Mouse (Mus musculus) cerebellum, adult 18-20 months (tissue): Measurements from ENCODE around the gene Ick.
A peak's percentile ranks its signal among the peaks of the same experiment; 100 is the strongest.
"Not testable (repeated sequence)": the region's sequence is repeated elsewhere in the genome, so short reads cannot be mapped to it uniquely, and the experiment has no call there.

Experiments used
- DNase-seq, 2 experiments: peaks; one replicate each; pipeline ENCODE4 v3.0.0; 2021

Gene Ick

GRCm38 (mm10) chr9:78105501-78105932 is 3.5 kb upstream of the Ick start:
- no peak for DNase-seq

DNA sequence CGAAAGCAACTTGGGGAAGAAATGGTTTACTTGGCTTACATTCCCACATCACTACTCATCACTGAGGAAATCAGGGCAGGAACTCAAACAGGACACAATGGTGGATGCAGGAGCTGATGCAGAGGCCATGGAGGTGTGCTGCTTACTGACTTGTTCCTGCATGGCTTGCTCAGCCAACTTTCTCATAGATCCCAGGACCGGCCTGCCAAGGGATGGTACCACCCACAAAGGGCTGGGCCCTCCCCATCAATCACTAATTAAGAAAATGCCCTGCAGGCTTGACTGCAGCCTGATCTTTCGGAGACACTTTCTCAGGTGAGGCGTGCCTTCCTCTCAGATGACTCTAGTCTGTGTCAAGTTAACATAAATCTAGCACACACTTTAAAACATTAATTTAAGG is 2.2 kb upstream of the Ick start:
- no peak for DNase-seq

GRCm38 (mm10) chr9:78107582-78107911 is 1.4 kb upstream of the Ick start:
- DNase-seq = no peak

DNA sequence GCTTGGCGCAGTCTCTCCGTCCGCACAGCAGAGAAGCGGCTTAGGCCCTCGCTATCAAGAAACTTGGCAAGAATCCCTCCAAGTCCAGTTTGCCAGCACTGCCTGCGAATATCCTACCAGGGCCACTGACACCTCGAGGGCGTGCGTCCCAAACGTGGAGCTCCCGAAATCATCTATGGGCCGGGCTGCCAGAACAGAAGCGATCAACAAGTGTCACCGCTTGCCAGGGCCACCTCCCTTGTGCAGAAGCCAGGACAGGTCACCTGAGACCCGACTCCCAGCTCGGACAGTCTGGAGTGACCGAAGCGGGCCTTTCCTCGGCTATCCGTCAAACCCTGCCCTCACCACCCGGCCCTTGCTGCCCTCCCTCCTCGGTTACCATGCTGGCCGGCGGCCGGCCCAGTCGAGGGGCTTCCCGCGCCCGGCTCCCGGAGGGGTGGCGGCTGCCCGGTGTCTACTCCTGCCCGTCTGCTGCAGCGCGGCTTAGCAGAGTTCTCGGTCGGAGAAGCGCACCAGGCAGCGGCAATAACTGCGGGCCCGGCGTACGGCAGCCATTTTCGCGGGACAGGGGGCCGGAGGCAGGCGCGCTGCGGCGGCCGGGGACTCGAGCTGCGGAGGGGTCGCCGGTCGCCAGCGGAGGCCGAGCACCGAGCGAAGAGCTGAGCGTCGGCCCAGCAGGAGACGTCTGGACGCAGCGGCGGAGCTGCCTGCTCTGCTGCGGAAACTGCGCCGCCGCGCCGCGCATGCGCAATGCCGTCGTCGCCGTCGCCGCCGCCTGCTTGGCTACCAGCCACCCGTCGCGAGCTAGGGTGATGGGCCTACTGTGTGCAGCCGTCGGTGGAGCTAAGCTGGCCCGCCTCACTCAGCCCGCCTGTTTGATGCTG is 838 bp upstream of the Ick start:
- DNase-seq = peak; percentile 76 to 90

GRCm38 (mm10) chr9:78109656-78110055 is 664 bp downstream of the Ick start:
- peak; percentile 29 to 33 for DNase-seq

DNA sequence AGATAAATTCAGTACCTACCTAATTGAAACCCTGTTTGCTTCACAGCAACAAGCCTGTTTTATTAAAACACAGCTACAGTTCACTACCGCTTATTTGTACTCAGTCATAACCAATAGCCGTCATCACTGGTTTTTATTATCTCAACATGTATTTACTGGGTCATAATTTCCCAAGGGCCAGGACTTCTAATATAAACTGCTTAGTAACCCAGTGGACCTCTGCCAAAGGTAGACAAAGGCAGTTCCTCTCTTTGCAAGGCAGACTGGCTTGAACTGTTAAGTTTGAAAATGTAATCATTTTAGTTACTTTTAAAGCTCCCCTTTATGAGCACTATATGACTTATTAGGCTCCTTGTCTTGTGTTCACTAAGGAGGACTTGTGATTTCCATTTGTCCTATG is 2.5 kb downstream of the Ick start:
- no peak for DNase-seq

DNA sequence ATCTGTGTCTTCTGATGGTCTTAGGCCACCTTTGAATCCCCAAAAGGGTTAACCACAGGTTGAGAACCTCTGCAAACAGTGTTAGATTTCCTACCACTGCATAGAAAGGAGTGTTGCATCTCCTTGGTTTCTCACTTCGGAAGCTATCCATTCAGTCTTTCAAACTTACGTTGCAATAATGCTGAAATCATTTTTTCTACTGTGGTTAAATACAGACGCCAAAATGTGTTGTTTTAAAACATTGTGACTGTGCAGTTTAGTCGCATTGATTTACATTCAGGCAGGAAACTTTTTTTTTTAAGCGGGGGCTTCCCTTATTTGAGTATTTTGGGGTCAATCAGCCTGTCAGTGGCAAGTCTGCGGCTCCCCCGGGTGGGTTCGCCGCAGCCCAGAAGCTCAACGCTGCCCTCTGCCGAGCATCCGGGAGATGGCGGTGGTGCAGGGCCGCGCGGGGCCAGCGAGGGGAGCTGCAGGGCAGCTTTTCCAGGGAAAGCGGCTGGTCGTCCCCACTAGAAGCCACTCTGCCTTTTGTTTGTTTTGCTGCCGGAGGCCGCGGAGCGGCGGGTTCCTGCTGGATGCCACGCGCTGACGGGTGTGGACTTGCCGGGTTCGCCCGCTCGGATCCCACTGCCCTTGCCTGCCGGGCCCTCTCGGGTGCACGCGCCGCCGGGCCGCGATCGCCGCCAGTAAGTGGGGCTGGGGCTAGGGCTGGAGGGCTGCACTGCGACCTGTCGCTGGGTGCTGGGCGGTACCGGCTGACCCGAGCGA is 4.0 kb downstream of the Ick start:
- peak; percentile 90 to 96 for DNase-seq

GRCm38 (mm10) chr9:78113538-78113885 is 4.5 kb downstream of the Ick start:
- DNase-seq = no peak

DNA sequence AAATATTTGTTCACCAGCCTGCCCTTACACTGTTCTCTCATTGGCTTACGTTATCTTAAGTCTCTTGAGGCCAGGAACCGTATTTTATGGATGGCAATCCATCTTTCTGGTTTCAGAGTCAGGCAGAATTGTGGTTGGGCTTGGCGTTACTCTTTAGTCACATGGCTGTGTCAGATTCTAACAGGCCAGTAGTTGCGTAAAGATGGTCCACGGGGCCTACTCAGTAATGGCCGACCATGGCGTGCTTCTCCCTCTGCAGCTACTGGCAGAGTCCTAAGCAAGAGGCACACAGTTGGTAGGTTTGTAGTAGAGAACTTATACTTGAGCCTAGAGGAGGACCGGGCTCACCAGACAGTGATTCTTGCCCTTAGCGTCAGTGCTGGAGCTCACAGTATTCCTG is 6.8 kb downstream of the Ick start:
- DNase-seq = no peak

DNA sequence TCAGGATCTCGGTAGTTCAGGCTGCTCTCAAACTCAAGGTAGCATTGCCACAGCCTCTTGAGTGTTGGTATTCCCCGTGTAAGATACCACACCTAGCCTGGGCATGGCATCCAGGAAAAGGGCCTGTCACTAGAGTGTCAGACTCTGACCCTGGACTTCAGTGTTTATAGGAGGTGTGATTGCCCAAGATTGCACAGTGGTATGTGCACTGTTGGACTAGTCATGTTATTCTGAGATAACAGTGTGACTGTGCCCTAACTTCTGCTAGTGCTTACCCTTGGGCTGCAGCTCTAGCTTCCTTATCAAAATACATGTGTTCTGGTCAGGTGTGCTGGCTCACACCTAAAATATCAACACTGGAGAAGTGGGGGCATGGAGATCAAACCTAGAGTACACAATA is 8.7 kb downstream of the Ick start:
- DNase-seq = no peak

GRCm38 (mm10) chr9:78121358-78121757 is 12.4 kb downstream of the Ick start:
- DNase-seq = no peak

DNA sequence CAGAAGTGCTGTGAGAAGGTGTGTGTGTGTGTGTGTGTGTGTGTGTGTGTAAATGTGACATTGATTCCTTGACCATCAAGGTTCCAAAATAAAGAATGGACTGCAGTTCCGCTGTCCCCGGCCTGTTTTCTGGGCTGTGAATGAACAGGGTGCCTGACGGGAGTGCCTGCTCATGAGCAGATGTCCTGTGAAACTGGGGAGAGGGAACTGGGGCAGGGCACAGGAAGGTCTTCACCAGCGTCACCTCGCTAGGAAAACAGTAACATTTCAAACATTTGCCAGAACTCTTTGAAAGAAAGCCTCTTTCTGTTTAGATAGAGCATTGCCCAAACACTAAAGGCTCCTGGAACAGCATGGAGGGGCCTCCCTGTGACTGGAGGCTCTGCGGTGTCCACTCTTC is 13.0 kb downstream of the Ick start:
- DNase-seq = no peak

- no peak for DNase-seq
Observed at GRCm38 (mm10) chr9:78122939-78123712, 14.1 kb downstream of the Ick start.

DNA sequence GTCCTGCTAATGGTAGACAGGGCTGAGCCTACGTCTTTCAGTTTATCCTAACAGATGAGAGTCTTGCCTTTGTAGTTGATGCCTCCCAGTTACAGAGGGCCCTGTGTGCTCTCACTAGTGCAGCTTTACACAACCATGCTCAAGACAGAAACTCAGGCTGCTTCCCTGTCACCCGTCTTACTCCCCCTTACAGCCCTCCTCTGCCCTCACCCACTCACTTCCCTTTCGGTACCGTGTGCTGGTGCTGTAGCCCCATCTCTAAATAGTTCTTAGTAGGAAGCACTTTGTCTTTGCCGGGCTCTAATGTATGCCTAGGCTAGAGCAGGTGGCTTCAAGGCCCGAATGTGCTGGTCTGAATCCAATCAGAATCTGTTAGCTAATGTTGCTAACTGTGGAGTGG is 15.3 kb downstream of the Ick start:
- DNase-seq = no peak

GRCm38 (mm10) chr9:78126007-78126406 is 17.0 kb downstream of the Ick start:
- DNase-seq = no peak

DNA sequence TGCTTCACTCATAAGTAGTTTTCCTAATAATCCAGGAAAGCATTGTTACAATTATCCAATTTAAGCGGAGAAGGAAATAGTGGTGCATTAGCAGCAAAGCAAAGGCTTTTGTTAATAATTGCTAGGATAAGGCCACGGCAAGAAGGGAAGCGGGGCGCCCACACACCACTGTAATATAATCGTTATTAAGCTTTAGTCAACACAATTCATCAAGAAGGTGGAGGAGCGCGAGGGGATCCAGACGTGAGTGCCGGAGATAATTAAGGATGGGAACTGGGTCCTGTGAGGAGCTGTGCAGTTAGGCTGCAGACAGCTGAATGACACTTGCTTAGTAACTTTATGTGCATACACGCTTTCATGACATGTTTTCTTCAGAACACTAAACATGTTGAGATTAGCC is 17.7 kb downstream of the Ick start:
- no peak for DNase-seq

GRCm38 (mm10) chr9:78135658-78136057 is 26.7 kb downstream of the Ick start:
- DNase-seq = no peak

GRCm38 (mm10) chr9:78138044-78138676 is 29.2 kb downstream of the Ick start:
- no peak for DNase-seq

DNA sequence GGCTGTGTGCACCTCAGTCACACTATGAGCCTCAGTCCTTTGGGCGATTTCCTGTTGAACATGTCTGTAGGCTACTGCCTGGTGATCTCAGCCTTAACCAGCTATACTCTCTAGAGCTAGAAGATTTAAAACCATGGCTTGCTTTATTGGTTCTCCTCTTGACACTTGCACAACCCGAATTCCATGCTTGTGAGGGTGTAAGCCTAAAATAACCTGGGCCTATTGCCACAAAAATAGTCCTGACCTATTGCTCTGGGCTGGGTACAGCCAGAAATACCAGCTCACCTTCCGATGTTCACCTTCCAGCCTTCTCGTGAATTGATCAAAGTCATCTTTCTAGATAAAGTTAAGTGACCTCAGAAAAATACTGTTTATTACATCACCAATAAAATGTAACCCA is 30.5 kb downstream of the Ick start:
- DNase-seq = no peak

DNA sequence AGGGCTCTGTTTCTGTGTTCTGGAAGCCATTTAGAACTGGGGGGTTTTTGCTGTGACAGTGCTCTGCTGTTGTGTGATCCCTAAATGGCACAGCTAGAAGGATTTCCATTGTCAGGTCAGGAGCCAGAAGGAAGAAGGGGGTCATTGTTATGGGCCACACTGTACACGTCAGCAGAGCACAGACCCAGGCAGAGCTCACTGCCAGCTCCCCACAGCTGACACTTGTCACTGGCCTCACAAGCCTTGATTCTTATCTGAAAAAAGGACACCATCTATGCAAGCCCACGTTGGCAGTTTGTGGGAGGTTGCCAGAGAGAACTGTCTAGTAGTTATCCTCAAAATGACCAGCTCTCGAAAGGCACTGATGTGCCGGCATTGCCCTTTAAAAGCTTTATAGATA is 37.1 kb downstream of the Ick start:
- DNase-seq = no peak

- no peak for DNase-seq
Observed at GRCm38 (mm10) chr9:78146627-78147026, 37.6 kb downstream of the Ick start.

DNA sequence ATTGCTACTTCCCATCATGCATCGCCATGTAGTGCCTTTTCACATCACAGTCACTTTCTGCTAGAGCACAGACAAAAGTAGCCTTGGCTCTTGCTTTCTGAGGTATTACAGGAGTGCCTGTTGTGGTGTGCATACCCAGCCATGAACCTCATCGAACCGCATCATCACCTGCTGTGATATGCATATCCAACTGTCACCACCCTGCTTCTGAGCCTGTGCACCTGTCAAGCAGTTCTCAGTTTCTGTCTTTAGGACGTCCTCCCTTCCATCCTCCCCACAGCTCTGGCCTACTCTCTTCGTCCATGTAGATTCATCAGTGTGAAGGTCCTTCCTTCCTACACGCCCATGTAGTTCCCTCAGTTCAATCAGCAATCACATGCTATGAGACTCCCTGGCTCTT is 39.2 kb downstream of the Ick start:
- no peak for DNase-seq

DNA sequence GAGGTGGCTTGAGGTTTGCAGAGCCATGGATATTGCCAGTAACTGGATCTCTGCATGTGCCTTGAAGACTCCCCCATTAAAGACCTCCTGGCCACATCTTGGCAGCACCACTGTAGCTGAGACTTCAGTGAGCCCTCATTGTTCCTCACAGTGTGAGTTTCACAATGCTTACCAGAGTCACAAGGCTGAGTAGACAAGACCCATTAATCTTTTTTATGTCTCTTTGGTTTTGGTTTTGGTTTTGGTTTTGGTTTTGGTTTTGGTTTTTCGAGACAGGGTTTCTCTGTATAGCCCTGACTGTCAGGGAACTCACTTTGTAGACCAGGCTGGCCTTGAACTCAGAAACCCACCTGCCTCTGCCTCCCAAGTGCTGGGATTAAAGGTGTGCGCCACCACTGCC is 40.8 kb downstream of the Ick start:
- not testable (repeated sequence) for DNase-seq
